Mouse (Mus musculus) gastrocnemius, adult 8-10 months (tissue): Measurements from ENCODE around the gene Dnah1. TPM values are rescaled to one million over a fixed set of nuclear protein-coding genes. Genes with fewer than 3 reads are reported as not detected.
A peak's percentile ranks its signal among the peaks of the same experiment; 100 is the strongest.

Source experiments
- DNase-seq, 2 experiments: peaks; one replicate each; pipeline ENCODE4 v3.0.0; 2022; ENCODE audit warnings: low spot score in 2 of 2
- total RNA-seq, 4 experiments: library from RNA; stranded (reverse); gene quantifications; 2 replicates each; pipeline ENCODE4 v1.2.4; 2022

Gene Dnah1
- under 1 TPM in 2 of 4 experiments, not detected in 2; 0.05 to 0.11 TPM for total RNA-seq

GRCm38 (mm10) chr14:31323849-31324792 lies at the start of gene Dnah1:
Dnah1 (minus strand) TSS chr14:31323896.
- peak in 1 of 2 experiments; percentile 3 for DNase-seq

- DNase-seq = no peak
Measured at GRCm38 (mm10) chr14:31369377-31369776, 45.7 kb upstream of the Dnah1 start.

- no peak for DNase-seq
Measured at GRCm38 (mm10) chr14:31367951-31368350, 44.3 kb upstream of the Dnah1 start.

- peak in 1 of 2 experiments; percentile 49 for DNase-seq
Measured at GRCm38 (mm10) chr14:31365350-31365749, 41.7 kb upstream of the Dnah1 start.

GRCm38 (mm10) chr14:31364589-31364988 lies 40.9 kb upstream of the Dnah1 start:
- DNase-seq = no peak

- DNase-seq = no peak
Measured at GRCm38 (mm10) chr14:31362236-31362635, 38.5 kb upstream of the Dnah1 start.

GRCm38 (mm10) chr14:31345367-31345766 lies 21.7 kb upstream of the Dnah1 start:
- DNase-seq = no peak

GRCm38 (mm10) chr14:31343241-31343640 lies 19.5 kb upstream of the Dnah1 start:
- no peak for DNase-seq

- DNase-seq = no peak
Measured at GRCm38 (mm10) chr14:31337947-31338346, 14.3 kb upstream of the Dnah1 start.

- no peak for DNase-seq
Measured at GRCm38 (mm10) chr14:31337406-31337805, 13.7 kb upstream of the Dnah1 start.

GRCm38 (mm10) chr14:31336369-31337155 lies 12.9 kb upstream of the Dnah1 start, which contains the start of gene Capn7:
Capn7 (plus strand) TSS chr14:31336638.
- DNase-seq = peak; percentile 93 to 96

- DNase-seq = no peak
Measured at GRCm38 (mm10) chr14:31335765-31336164, 12.1 kb upstream of the Dnah1 start.

- no peak for DNase-seq
Measured at GRCm38 (mm10) chr14:31330957-31331356, 7.3 kb upstream of the Dnah1 start.

- DNase-seq = no peak
Measured at GRCm38 (mm10) chr14:31329741-31330140, 6.0 kb upstream of the Dnah1 start.

- DNase-seq = no peak
Measured at GRCm38 (mm10) chr14:31327681-31328080, 4.0 kb upstream of the Dnah1 start.

GRCm38 (mm10) chr14:31327196-31327595 lies 3.5 kb upstream of the Dnah1 start:
- DNase-seq = no peak

GRCm38 (mm10) chr14:31326770-31327169 lies 3.1 kb upstream of the Dnah1 start:
- peak in 1 of 2 experiments; percentile 1 for DNase-seq

GRCm38 (mm10) chr14:31325551-31325950 lies 1.9 kb upstream of the Dnah1 start:
- DNase-seq = no peak

- DNase-seq = peak in 1 of 2 experiments; percentile 1
Measured at GRCm38 (mm10) chr14:31324851-31325250, 1.2 kb upstream of the Dnah1 start.

GRCm38 (mm10) chr14:31323189-31323588 lies 507 bp downstream of the Dnah1 start:
- DNase-seq = peak in 1 of 2 experiments; percentile 0

GRCm38 (mm10) chr14:31322191-31322590 lies 1.5 kb downstream of the Dnah1 start:
- peak in 1 of 2 experiments; percentile 1 for DNase-seq

- DNase-seq = peak in 1 of 2 experiments; percentile 1
Measured at GRCm38 (mm10) chr14:31321181-31321580, 2.5 kb downstream of the Dnah1 start.
